In the genomic region with DNA sequence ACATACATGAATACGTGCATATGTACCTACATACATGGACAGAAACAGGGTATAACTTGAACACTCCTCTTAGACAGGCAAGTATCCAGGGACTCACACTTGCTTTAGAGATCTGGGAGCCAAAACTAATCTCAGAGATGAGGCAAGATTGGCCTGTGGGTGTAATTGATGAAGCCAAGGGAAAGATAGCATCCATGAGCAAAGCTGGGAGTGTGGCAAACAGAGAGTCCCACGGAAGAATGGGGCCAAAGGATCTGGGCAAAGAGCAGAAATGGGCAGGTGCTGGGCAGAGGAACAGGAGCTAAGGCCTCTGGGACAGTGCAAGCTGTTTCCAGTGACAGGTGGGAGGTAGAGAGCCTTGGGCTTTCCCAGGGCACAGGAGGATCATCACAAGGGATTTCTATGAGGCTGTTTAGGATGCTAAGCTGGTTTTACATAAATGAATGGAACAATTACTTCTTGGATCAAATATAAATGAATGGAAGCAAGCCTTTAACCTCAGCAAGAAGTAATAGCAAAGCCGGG, we compare ENCODE assay signal across 26 mouse cellular contexts.
"Had no signal": no experiment of that assay in that cellular context is flagged by ENCODE, and none has a peak within 500 bp of the region (broad histone marks: within the 10 kb centered on the region; RNA-seq: fewer than 3 reads in every experiment).

No protein-coding gene starts in this region.

- H3K9me3 ChIP-seq: hindbrain, embryonic 10.5 days; hindbrain, embryonic 12.5 days; kidney, embryonic 15.5 days; limb, embryonic 10.5 days; limb, embryonic 12.5 days; liver, embryonic 12.5 days had no signal

- H3K4me3 ChIP-seq: heart, adult 2 months; heart, embryonic 12.5 days; hindbrain, embryonic 10.5 days; hindbrain, embryonic 12.5 days; kidney, embryonic 15.5 days; limb, embryonic 10.5 days; limb, embryonic 12.5 days; liver, embryonic 12.5 days had no signal

- H3K9ac ChIP-seq: heart, embryonic 12.5 days; hindbrain, embryonic 12.5 days; hindbrain, embryonic 14.5 days; kidney, embryonic 15.5 days; limb, embryonic 12.5 days; liver, embryonic 12.5 days; liver, embryonic 14.5 days had no signal

- H3K4me2 ChIP-seq: heart, embryonic 12.5 days; hindbrain, embryonic 12.5 days; hindbrain, embryonic 14.5 days; kidney, embryonic 15.5 days; limb, embryonic 12.5 days; liver, embryonic 12.5 days had no signal

- ATAC-seq: hindbrain, embryonic 16.5 days; inflammation-experienced regulatory T-cells, adult 6 months; intestine, embryonic 16.5 days; liver, embryonic 12.5 days had no signal

- H3K4me1 ChIP-seq: heart, embryonic 12.5 days; hindbrain, embryonic 12.5 days; kidney, embryonic 15.5 days; limb, embryonic 10.5 days; limb, embryonic 12.5 days had no signal

- H3K27ac ChIP-seq: heart, adult 2 months; hindbrain, embryonic 10.5 days; hindbrain, embryonic 12.5 days; hindbrain, embryonic 14.5 days; kidney, embryonic 15.5 days; kidney, postnatal 0 days; limb, embryonic 10.5 days; limb, embryonic 12.5 days; liver, embryonic 12.5 days; liver, embryonic 14.5 days had no signal

- H3K36me3 ChIP-seq: heart, embryonic 12.5 days; hindbrain, embryonic 10.5 days; hindbrain, embryonic 12.5 days; kidney, embryonic 15.5 days; limb, embryonic 10.5 days; limb, embryonic 12.5 days; liver, embryonic 12.5 days had no signal

- DNase-seq: gastrocnemius, postnatal 14 days; gastrocnemius, postnatal 36 days; heart, adult 2 months; heart, postnatal 10 days; heart, postnatal 4 days; kidney, adult 11 months; kidney, adult 2 months; kidney, adult 9 months; kidney, postnatal 14 days; kidney, postnatal 36 days; layer of hippocampus, adult 9-11 months; layer of hippocampus, postnatal 36 days; liver had no signal

- H3K27me3 ChIP-seq: heart, embryonic 12.5 days; hindbrain, embryonic 12.5 days; kidney, embryonic 15.5 days; liver, embryonic 12.5 days had no signal
